Mouse (Mus musculus) CH12.LX (cell line): ENCODE measurements around the gene Sds.

ENCODE experiments used
- ETS1 ChIP-seq: conservative IDR thresholded peaks from 2 replicates; pipeline ENCODE4 v1.6.1; 2012; ENCODE audit warnings: low read depth, mild to moderate bottlenecking, inconsistent platforms, low read length, improper control_type of control experiment, moderate library complexity
- HCFC1 ChIP-seq: IDR thresholded peaks from 2 replicates; pipeline ENCODE4 v1.6.1; 2012; ENCODE audit warnings: low read depth, mild to moderate bottlenecking, inconsistent platforms, low read length, improper control_type of control experiment
- POLR2A ChIP-seq: IDR thresholded peaks from 2 replicates; pipeline ENCODE4 v1.6.1; 2011; ENCODE audit warnings: low read depth, mild to moderate bottlenecking, improper control_type of control experiment, low read length
- USF2 ChIP-seq: conservative IDR thresholded peaks from 2 replicates; pipeline ENCODE4 v1.6.1; 2011; ENCODE audit warnings: low read depth, low read length, improper control_type of control experiment

- TF ChIP-seq POLR2A: no peak
- TF ChIP-seq HCFC1: no peak
- no peak for TF ChIP-seq ETS1
- TF ChIP-seq USF2: no peak
Measured at GRCm38 (mm10) chr5:120487844-120488243, 11.5 kb downstream of the Sds start.
